Mouse (Mus musculus) megakaryocyte, embryonic 14.5 days (primary cell): ENCODE measurements around the gene 4930404H24Rik.

Experiments used
- FLI1 ChIP-seq: IDR thresholded peaks from 2 replicates; pipeline ENCODE4 v1.6.1; 2012; ENCODE audit warnings: low read length, inconsistent platforms, mixed read lengths
- GATA1 ChIP-seq: IDR thresholded peaks from 3 replicates; pipeline ENCODE4 v1.6.1; 2012; ENCODE audit warnings: mixed read lengths, low read length, inconsistent platforms, borderline replicate concordance

- TF ChIP-seq GATA1 = no peak
- no peak for TF ChIP-seq FLI1
These were observed 35.3 kb downstream of the 4930404H24Rik start for GRCm38 (mm10) chr2:153527580-153528531.
